Mouse (Mus musculus): Measurements from ENCODE around the gene Rrp9. TPM values are rescaled to one million over a fixed set of nuclear protein-coding genes. Genes with fewer than 3 reads are reported as not detected.

The Rrp9 gene
- total RNA-seq, 2 experiments from 2014 or later, result 1.3 TPM; not detected in 1

GRCm38 (mm10) chr9:106509356-106509755, 33.6 kb downstream of the Rrp9 start:
- no peak for ATAC-seq (replicated peaks; ENCODE audit: low FRiP score, poor library complexity, severe bottlenecking)

DNA sequence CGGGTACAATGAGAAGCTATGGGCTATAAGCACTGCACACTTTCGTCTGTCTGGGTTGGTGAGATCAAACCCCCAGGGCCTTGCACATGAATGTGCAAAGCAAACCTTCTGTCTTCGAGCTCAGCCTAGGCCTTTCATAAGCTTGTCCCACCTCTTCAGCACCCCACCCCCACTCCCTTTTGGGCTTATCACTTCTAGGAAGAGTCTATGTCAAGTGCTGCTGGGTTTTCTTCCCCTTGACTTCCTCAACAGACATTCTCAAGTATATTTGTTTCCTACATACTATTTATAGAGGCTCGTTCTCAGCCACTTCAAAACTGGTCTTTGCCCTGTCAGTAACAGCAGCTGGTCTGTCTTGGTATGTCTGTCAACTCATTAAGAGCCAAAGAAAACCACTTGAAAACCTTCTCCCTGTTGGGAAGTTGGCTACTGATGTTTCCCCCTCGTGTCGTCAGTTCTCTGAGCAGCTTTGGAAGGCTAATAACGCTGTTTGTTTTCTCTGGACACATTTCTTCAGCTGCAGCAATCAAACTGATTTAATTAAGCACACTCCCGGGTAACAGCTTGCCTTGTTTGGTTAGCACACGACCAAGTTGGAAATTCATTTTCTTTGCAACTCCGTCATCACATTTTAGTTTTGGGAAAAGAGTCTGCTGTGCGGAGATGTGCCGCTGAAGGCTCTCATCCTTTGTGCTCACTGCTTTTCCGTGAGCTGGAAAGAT, 37.1 kb downstream of the Rrp9 start:
- ATAC-seq (replicated peaks; ENCODE audit: low FRiP score, poor library complexity, severe bottlenecking), result no peak

- no peak for ATAC-seq (replicated peaks; ENCODE audit: low FRiP score, poor library complexity, severe bottlenecking)
Observed at GRCm38 (mm10) chr9:106513566-106513965, 37.8 kb downstream of the Rrp9 start.

DNA sequence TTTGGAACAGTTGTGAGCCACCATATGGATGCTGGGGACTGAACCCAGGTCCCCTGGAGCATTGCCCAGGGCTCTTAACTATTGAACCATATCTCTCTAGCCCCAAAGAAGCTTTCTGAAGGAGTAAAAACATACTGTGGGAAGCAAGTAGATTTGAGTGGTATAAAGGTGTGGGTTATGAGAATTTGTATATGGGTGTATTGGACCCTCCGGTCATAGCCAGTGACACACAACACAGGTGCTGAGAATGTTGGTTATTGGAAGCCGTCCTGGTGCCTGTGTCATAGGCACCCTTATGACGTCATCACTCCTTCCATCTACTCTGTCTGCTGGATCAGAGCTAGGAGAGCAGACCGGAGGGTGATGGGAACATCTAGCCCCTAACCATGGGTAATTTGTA, 38.5 kb downstream of the Rrp9 start, which contains the start of gene Iqcf5:
TSS of gene Iqcf5 (plus strand) at position 301 of the 400 bp plus-strand sequence.
- no peak for ATAC-seq (replicated peaks; ENCODE audit: low FRiP score, poor library complexity, severe bottlenecking)

DNA sequence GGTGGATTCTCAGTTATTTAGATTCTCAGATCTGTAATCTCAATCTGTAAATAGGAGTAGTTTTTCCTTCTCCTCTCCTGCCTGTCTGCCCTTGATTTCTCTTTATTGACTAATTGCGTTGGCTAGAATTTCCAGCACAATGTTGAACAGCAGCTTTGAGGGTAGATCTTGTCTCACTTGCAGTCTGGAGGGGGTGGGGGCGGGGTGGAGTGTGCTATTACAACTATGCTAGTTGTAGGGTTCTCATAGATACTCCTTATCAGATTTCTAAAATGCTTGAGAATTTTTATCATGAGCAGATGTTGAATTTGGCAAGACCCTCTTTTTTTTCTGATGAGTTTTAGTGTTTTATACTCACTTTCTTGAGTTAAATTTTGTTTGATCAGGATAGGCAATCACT, 43.7 kb downstream of the Rrp9 start:
- ATAC-seq (replicated peaks; ENCODE audit: low FRiP score, poor library complexity, severe bottlenecking), result no peak

DNA sequence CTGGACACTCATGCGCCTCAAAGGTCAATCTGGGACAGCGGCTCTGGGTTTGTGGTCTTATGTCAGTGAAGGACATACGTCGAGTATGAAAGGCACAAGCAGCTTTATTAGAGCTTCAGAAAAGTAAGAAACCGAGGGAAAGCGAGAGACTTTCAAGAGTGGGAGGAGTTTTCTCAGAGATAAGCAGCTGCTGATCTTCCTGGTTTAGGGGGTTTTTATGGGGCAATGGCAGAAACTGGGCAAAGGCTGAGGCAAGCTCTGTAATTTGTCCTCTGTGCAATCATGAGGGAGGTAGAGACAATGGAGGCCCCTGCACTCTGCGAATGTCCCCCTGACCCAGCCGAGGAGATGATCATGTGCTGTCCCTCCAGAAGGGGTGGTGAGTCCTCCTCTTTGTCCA, 44.1 kb downstream of the Rrp9 start:
- ATAC-seq (replicated peaks; ENCODE audit: low FRiP score, poor library complexity, severe bottlenecking), result no peak

- ATAC-seq (replicated peaks; ENCODE audit: low FRiP score, poor library complexity, severe bottlenecking), result 0 out of 2 replicates have a peak, but pooled peaks have one; percentile 54
Observed at GRCm38 (mm10) chr9:106531833-106532232, 56.1 kb downstream of the Rrp9 start.

DNA sequence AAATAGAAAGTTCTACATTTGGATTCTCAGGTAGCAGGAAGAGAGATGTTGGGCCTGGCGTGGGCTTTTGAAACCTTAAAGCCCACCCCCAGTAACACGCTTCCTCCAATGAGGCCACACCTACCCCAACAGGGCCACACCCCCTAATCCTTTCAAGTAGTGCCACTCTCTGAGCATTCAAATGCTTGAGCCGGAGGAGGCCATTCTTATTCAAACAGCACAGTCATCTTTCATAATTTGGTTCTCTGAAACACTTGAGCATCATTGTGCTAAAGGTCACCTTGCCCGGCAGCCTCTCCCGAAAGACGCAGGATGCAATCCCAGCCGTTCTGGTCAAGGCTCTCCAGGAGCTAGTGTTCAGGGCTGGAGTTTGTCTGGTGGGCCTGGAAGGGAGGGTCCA, 58.5 kb downstream of the Rrp9 start:
- no peak for ATAC-seq (replicated peaks; ENCODE audit: low FRiP score, poor library complexity, severe bottlenecking)

- ATAC-seq (replicated peaks; ENCODE audit: low FRiP score, poor library complexity, severe bottlenecking), result no peak
Observed at GRCm38 (mm10) chr9:106534975-106535374, 59.2 kb downstream of the Rrp9 start.

Other genes with a start within 250 kb of the Rrp9 start
- 44.0 and 57.7 TPM in 2 replicates for gene Alas1, start 227.3 kb upstream of the Rrp9 start, total RNA-seq (2015; ENCODE audit: low replicate concordance)
- 37.1 and 38.0 TPM in 2 replicates for gene Alas1, start 227.3 kb upstream of the Rrp9 start, total RNA-seq (2017; ENCODE audit: low replicate concordance)
- 28.1 and 28.9 TPM in 2 replicates for gene Poc1a, start 194.9 kb upstream of the Rrp9 start, total RNA-seq (2015; ENCODE audit: low replicate concordance)
- 12.7 and 19.5 TPM in 2 replicates for gene Poc1a, start 194.9 kb upstream of the Rrp9 start, total RNA-seq (2017; ENCODE audit: low replicate concordance)
- 13.3 and 19.3 TPM in 2 replicates for gene Dusp7, start 107.3 kb upstream of the Rrp9 start, total RNA-seq (2015; ENCODE audit: low replicate concordance)
- 2.7 and 3.9 TPM in 2 replicates for gene Dusp7, start 107.3 kb upstream of the Rrp9 start, total RNA-seq (2017; ENCODE audit: low replicate concordance)
- gene Rpl29, start 46.5 kb upstream of the Rrp9 start, total RNA-seq (2015; ENCODE audit: low replicate concordance), result 733 and 902 TPM in 2 replicates
- 361 and 381 TPM in 2 replicates for gene Rpl29, start 46.5 kb upstream of the Rrp9 start, total RNA-seq (2017; ENCODE audit: low replicate concordance)
- 2.9 TPM in 1 of 2 replicates, not detected in the other for gene Acy1, start 37.6 kb upstream of the Rrp9 start, total RNA-seq (2015; ENCODE audit: low replicate concordance)
- gene Acy1, start 37.6 kb upstream of the Rrp9 start, total RNA-seq (2017; ENCODE audit: low replicate concordance), result 0.30 and 0.39 TPM in 2 replicates
- 1.3 TPM in 1 of 2 replicates, not detected in the other for gene Abhd14b, start 28.5 kb upstream of the Rrp9 start, total RNA-seq (2015; ENCODE audit: low replicate concordance)
- 0.91 TPM in 1 of 2 replicates, not detected in the other for gene Abhd14b, start 28.5 kb upstream of the Rrp9 start, total RNA-seq (2017; ENCODE audit: low replicate concordance)
- gene Abhd14a, start 28.3 kb upstream of the Rrp9 start, total RNA-seq (2015; ENCODE audit: low replicate concordance), result 3.2 and 3.4 TPM in 2 replicates
- 0.77 and 2.0 TPM in 2 replicates for gene Abhd14a, start 28.3 kb upstream of the Rrp9 start, total RNA-seq (2017; ENCODE audit: low replicate concordance)
- gene Pcbp4, start 22.7 kb upstream of the Rrp9 start, total RNA-seq (2015; ENCODE audit: low replicate concordance), result 9.2 TPM in 1 of 2 replicates, not detected in the other
- gene Pcbp4, start 22.7 kb upstream of the Rrp9 start, total RNA-seq (2017; ENCODE audit: low replicate concordance), result not detected in 2 replicates
- gene Gpr62, start 10.0 kb upstream of the Rrp9 start, total RNA-seq (2015; ENCODE audit: low replicate concordance), result not detected in 2 replicates
- gene Gpr62, start 10.0 kb upstream of the Rrp9 start, total RNA-seq (2017; ENCODE audit: low replicate concordance), result not detected in 2 replicates
- 3.2 and 4.2 TPM in 2 replicates for gene Parp3, start 986 bp downstream of the Rrp9 start, total RNA-seq (2015; ENCODE audit: low replicate concordance)
- 2.3 and 3.3 TPM in 2 replicates for gene Parp3, start 986 bp downstream of the Rrp9 start, total RNA-seq (2017; ENCODE audit: low replicate concordance)
- not detected in 2 replicates for gene Iqcf1, start 24.0 kb downstream of the Rrp9 start, total RNA-seq (2015; ENCODE audit: low replicate concordance)
- gene Iqcf1, start 24.0 kb downstream of the Rrp9 start, total RNA-seq (2017; ENCODE audit: low replicate concordance), result not detected in 2 replicates
- gene Iqcf5, start 38.6 kb downstream of the Rrp9 start, total RNA-seq (2015; ENCODE audit: low replicate concordance), result not detected in 2 replicates
- gene Iqcf5, start 38.6 kb downstream of the Rrp9 start, total RNA-seq (2017; ENCODE audit: low replicate concordance), result not detected in 2 replicates
- not detected in 2 replicates for gene Iqcf3, start 85.7 kb downstream of the Rrp9 start, total RNA-seq (2015; ENCODE audit: low replicate concordance)
- gene Iqcf3, start 85.7 kb downstream of the Rrp9 start, total RNA-seq (2017; ENCODE audit: low replicate concordance), result not detected in 2 replicates
- gene Iqcf4, start 95.0 kb downstream of the Rrp9 start, total RNA-seq (2015; ENCODE audit: low replicate concordance), result not detected in 2 replicates
- gene Iqcf4, start 95.0 kb downstream of the Rrp9 start, total RNA-seq (2017; ENCODE audit: low replicate concordance), result not detected in 2 replicates
- gene Iqcf6, start 150.6 kb downstream of the Rrp9 start, total RNA-seq (2015; ENCODE audit: low replicate concordance), result not detected in 2 replicates
- not detected in 2 replicates for gene Iqcf6, start 150.6 kb downstream of the Rrp9 start, total RNA-seq (2017; ENCODE audit: low replicate concordance)
- gene Grm2, start 180.1 kb downstream of the Rrp9 start, total RNA-seq (2015; ENCODE audit: low replicate concordance), result not detected in 2 replicates
- gene Grm2, start 180.1 kb downstream of the Rrp9 start, total RNA-seq (2017; ENCODE audit: low replicate concordance), result not detected in 2 replicates
- 5.0 and 12.2 TPM in 2 replicates for gene Tex264, start 210.0 kb downstream of the Rrp9 start, total RNA-seq (2015; ENCODE audit: low replicate concordance)
- gene Tex264, start 210.0 kb downstream of the Rrp9 start, total RNA-seq (2017; ENCODE audit: low replicate concordance), result 1.8 and 23.2 TPM in 2 replicates